Mouse (Mus musculus): ENCODE data around the gene Ttc28. TPM values are rescaled to one million over a fixed set of nuclear protein-coding genes. Genes with fewer than 3 reads are reported as not detected.

The Ttc28 gene
- polyA plus RNA-seq, 1 experiment from 2014 or later, result 14.5 TPM

DNA sequence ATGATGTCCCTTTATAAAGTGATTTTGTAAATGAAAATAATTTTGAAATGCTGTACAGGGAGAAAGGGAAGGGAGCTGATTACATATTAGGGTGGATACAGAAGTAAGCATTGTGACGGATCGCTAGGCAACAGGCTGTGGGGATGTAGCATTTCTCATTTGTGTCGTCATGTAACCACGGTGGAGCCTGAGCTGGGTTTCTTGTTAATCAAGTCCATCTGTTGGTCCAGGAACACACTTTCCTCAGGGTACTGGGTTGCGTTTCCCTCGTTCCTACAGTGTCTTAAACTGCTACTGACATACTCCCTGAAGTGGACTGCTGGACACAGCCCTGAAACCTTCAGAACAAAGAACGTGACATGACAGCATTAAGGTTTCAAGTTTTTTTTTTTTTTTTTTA is 18.6 kb downstream of the Ttc28 start:
- Histone ChIP-seq H3K4me3 (no peak overlapping the region), H3K27ac (no peak overlapping the region), H3K36me3 (peaks cover 45% of the 10 kb centered on the region), H3K27me3 (ENCODE audit: insufficient read depth, poor library complexity, severe bottlenecking) (no peaks in the 10 kb centered on the region), H3K9me3 (no peaks in the 10 kb centered on the region), H3K4me1 (replicated peaks) (peaks cover 20% of the 10 kb centered on the region)
- peak; percentile 54 for DNase-seq (ENCODE audit: low spot score)
- 48% methylated on average over 7 of the region's 7 CpGs for WGBS

DNA sequence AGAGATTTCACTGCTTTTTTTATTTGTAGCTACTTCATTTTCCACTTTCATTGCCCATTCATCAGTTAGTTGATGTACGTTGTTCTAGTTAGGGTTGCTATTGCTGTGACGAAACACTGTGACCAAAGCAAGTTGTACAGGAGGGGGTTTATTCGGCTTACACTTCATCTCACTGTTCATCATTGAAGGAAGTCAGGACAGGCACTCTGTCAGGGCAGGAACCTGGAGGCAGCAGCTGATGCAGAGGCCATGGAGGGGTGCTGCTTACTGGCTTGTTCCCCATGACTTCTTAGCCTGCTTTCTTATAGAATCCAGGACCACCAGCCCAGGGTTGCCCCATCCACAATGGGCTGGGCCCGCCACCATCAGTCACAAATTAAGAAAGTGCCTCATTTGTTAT is 19.2 kb downstream of the Ttc28 start:
- no peak for DNase-seq (ENCODE audit: low spot score)
- no peaks in the 10 kb centered on the region for H3K27me3 ChIP-seq (ENCODE audit: insufficient read depth, poor library complexity, severe bottlenecking)
- peaks cover 20% of the 10 kb centered on the region for H3K4me1 ChIP-seq (replicated peaks)
- no peak overlapping the region for H3K4me3 ChIP-seq
- H3K27ac ChIP-seq, result no peak overlapping the region
- no peaks in the 10 kb centered on the region for H3K9me3 ChIP-seq
- WGBS, result 92% methylated on average over 4 of the region's 4 CpGs
- peaks cover 39% of the 10 kb centered on the region for H3K36me3 ChIP-seq

DNA sequence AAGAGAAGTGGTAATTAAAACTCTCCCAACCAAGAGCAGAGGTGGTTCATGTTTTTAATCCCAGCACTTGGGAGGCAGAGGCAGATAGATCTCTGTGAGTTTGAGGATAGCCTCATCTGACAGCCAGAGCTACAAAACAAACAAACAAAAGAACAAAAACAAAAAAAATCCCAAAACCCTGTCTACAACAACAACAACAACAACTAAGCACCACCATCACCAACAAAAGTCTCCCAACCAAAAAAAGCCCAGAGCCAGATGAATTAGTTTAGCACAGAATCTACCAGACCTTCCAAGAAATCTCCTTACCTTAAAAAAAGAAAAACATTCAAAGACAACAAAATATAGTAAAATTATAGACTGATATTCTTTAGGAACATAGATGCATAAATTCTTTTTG is 20.7 kb downstream of the Ttc28 start:
- DNase-seq (ENCODE audit: low spot score), result no peak
- no peak overlapping the region for H3K4me3 ChIP-seq
- H3K9me3 ChIP-seq, result no peaks in the 10 kb centered on the region
- no peak overlapping the region for H3K27ac ChIP-seq
- no peaks in the 10 kb centered on the region for H3K27me3 ChIP-seq (ENCODE audit: insufficient read depth, poor library complexity, severe bottlenecking)
- peaks cover 20% of the 10 kb centered on the region for H3K4me1 ChIP-seq (replicated peaks)
- peaks cover 30% of the 10 kb centered on the region for H3K36me3 ChIP-seq

DNA sequence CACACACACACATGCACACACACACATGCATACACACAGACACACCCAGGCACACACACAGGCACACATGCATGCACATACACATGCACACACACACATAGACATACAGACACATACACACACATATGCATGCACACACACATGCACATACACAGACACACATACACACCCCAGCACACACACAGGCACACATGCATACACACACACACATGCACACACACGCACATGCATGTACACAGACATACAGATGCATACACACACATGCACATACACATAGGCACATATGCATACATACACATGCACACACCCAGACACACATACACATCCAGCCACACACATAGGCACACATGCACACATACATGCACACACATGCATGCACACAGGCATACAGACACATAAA is 27.1 kb downstream of the Ttc28 start:
- 97% methylated on average over 1 of the region's 1 CpGs for WGBS
- Histone ChIP-seq H3K9me3 (0 out of 2 replicates have a peak, but pooled peaks cover 3% of the 10 kb centered on the region), H3K27me3 (ENCODE audit: insufficient read depth, poor library complexity, severe bottlenecking) (no peaks in the 10 kb centered on the region), H3K27ac (no peak overlapping the region), H3K4me1 (replicated peaks) (no peaks in the 10 kb centered on the region; the same call in 1 of the 2 replicates), H3K36me3 (peaks cover 25% of the 10 kb centered on the region), H3K4me3 (no peak overlapping the region)
- DNase-seq (ENCODE audit: low spot score), result no peak

DNA sequence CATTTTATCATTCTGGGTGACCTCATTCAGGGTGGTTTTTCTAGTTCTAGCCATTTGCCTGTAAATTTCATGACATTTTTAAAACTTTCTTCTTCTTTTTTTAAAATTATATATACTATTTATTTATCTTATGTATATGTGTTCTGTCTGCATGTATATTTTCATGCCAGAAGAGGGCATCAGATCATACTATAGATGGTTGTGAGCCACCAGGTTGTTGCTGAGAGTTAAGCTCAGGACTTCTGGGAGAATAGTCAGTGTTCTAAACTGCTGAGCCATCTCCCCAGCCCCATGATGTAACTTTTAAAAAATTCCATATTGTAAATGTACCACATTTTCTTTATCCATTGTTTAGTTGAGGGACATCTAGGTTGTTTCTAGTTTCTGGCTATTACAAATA is 29.3 kb downstream of the Ttc28 start:
- no peak for DNase-seq (ENCODE audit: low spot score)
- H3K27me3 ChIP-seq (ENCODE audit: insufficient read depth, poor library complexity, severe bottlenecking), result no peaks in the 10 kb centered on the region

GRCm38 (mm10) chr5:110909955-110910589 is 30.5 kb downstream of the Ttc28 start:
- no peak for DNase-seq (ENCODE audit: low spot score)
- 83% methylated on average over 4 of the region's 4 CpGs for WGBS
- Histone ChIP-seq H3K27me3 (ENCODE audit: insufficient read depth, poor library complexity, severe bottlenecking) (no peaks in the 10 kb centered on the region), H3K4me3 (no peak overlapping the region), H3K4me1 (replicated peaks) (no peaks in the 10 kb centered on the region; the same call in 1 of the 2 replicates), H3K36me3 (peaks cover 17% of the 10 kb centered on the region), H3K9me3 (0 out of 2 replicates have a peak, but pooled peaks cover 3% of the 10 kb centered on the region), H3K27ac (no peak overlapping the region)

More for the DNA sequence above, 29.3 kb downstream of the Ttc28 start:
- Histone ChIP-seq H3K4me3 (no peak overlapping the region), H3K4me1 (replicated peaks) (no peaks in the 10 kb centered on the region; the same call in 1 of the 2 replicates), H3K27ac (no peak overlapping the region), H3K9me3 (0 out of 2 replicates have a peak, but pooled peaks cover 3% of the 10 kb centered on the region), H3K36me3 (peaks cover 22% of the 10 kb centered on the region)

DNA sequence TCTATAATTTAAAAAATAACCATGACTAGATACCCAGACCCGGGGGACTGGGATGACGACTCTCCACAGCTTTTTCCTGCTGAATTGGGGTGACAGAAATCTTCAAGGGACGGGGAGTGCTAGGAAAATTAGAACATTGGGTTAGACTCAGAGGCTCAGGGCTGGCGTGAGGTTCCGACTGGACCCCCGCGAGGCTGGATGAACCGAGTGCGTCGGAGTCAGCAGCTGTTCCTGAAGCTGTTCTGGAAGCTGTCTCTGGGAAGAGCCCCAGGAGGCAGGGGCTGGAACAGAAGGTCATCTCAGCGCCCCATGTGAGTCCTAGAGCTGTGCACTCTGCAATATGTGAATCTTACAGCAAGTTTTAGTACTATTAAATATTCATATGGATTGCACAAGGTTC is 35.3 kb downstream of the Ttc28 start:
- no peak for DNase-seq (ENCODE audit: low spot score)
- Histone ChIP-seq H3K27me3 (ENCODE audit: insufficient read depth, poor library complexity, severe bottlenecking) (no peaks in the 10 kb centered on the region), H3K27ac (no peak overlapping the region), H3K9me3 (no peaks in the 10 kb centered on the region), H3K4me1 (replicated peaks) (no peaks in the 10 kb centered on the region; the same call in 1 of the 2 replicates), H3K36me3 (peaks cover 10% of the 10 kb centered on the region; the same call in 1 of the 2 replicates), H3K4me3 (no peak overlapping the region)
- WGBS, result 81% methylated on average over 11 of the region's 11 CpGs

DNA sequence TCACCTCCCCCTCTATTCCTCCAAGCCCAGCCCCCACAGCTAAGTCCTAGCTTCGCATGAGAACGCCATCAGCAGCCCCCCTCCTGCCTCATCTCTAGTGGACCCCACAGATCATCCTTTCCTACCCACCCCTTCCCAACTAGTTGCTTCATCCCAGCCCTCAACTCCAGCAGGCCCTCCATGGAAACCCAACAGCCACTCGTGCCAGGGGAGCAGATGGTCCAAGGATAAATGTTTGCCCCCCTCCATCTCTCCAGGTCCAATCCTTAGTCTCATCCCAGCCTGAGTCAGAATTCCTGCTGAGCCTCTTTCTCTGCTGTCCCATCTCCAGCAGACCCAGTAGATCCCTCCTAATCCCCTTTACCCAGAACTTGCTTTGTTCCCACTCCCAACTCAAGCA is 36.6 kb downstream of the Ttc28 start:
- H3K4me3 ChIP-seq, result no peak overlapping the region
- 85% methylated on average over 3 of the region's 3 CpGs for WGBS
- no peaks in the 10 kb centered on the region for H3K9me3 ChIP-seq
- no peak overlapping the region for H3K27ac ChIP-seq
- peaks cover 10% of the 10 kb centered on the region; the same call in 1 of the 2 replicates for H3K36me3 ChIP-seq
- H3K4me1 ChIP-seq (replicated peaks), result no peaks in the 10 kb centered on the region; the same call in 1 of the 2 replicates
- DNase-seq (ENCODE audit: low spot score), result no peak
- H3K27me3 ChIP-seq (ENCODE audit: insufficient read depth, poor library complexity, severe bottlenecking), result no peaks in the 10 kb centered on the region

GRCm38 (mm10) chr5:110919541-110919940 is 39.9 kb downstream of the Ttc28 start:
- Histone ChIP-seq H3K27ac (no peak overlapping the region), H3K36me3 (peaks cover 10% of the 10 kb centered on the region; the same call in 1 of the 2 replicates), H3K9me3 (no peaks in the 10 kb centered on the region), H3K27me3 (ENCODE audit: insufficient read depth, poor library complexity, severe bottlenecking) (no peaks in the 10 kb centered on the region), H3K4me1 (replicated peaks) (no peaks in the 10 kb centered on the region), H3K4me3 (no peak overlapping the region)
- WGBS, result 88% methylated on average over 4 of the region's 4 CpGs
- no peak for DNase-seq (ENCODE audit: low spot score)

- H3K27ac ChIP-seq, result no peak overlapping the region
Measured at GRCm38 (mm10) chr5:110923336-110923735, 43.7 kb downstream of the Ttc28 start.

GRCm38 (mm10) chr5:110924636-110925035 is 45.0 kb downstream of the Ttc28 start:
- no peaks in the 10 kb centered on the region for H3K27me3 ChIP-seq (ENCODE audit: insufficient read depth, poor library complexity, severe bottlenecking)

More at GRCm38 (mm10) chr5:110923336-110923735, 43.7 kb downstream of the Ttc28 start:
- H3K27me3 ChIP-seq (ENCODE audit: insufficient read depth, poor library complexity, severe bottlenecking), result no peaks in the 10 kb centered on the region
- no peak overlapping the region for H3K4me3 ChIP-seq
- H3K4me1 ChIP-seq (replicated peaks), result no peaks in the 10 kb centered on the region
- no peaks in the 10 kb centered on the region for H3K36me3 ChIP-seq
- 33% methylated on average over 1 of the region's 1 CpGs for WGBS
- no peak for DNase-seq (ENCODE audit: low spot score)
- H3K9me3 ChIP-seq, result no peaks in the 10 kb centered on the region

DNA sequence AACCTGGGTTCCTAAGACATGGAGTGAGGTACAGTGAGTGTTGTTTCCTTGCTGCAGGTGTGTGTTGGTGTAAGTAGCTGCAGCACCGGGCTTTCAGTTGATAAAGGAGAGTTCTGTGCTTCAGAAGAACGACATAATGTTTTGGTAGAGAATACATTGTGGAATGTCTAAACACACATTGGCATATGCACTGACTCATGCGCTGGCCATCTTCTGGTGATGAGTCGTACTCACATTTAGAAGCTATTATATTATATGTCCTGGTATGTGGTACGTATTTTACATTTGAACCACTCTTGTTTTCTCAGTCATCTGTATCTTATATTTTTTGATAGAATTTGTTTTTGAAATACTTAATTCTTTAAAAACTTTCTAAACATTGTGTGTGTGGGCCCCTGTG is 46.2 kb downstream of the Ttc28 start:
- no peaks in the 10 kb centered on the region for H3K36me3 ChIP-seq
- no peak overlapping the region for H3K27ac ChIP-seq
- DNase-seq (ENCODE audit: low spot score), result no peak
- WGBS, result 91% methylated on average over 5 of the region's 5 CpGs
- no peaks in the 10 kb centered on the region for H3K4me1 ChIP-seq (replicated peaks)
- no peaks in the 10 kb centered on the region for H3K9me3 ChIP-seq
- H3K27me3 ChIP-seq (ENCODE audit: insufficient read depth, poor library complexity, severe bottlenecking), result no peaks in the 10 kb centered on the region
- H3K4me3 ChIP-seq, result no peak overlapping the region

More at GRCm38 (mm10) chr5:110924636-110925035, 45.0 kb downstream of the Ttc28 start:
- Histone ChIP-seq H3K9me3 (no peaks in the 10 kb centered on the region), H3K4me3 (no peak overlapping the region), H3K36me3 (no peaks in the 10 kb centered on the region), H3K27ac (no peak overlapping the region), H3K4me1 (replicated peaks) (no peaks in the 10 kb centered on the region)
- 92% methylated on average over 3 of the region's 3 CpGs for WGBS
- no peak for DNase-seq (ENCODE audit: low spot score)

- no peaks in the 10 kb centered on the region for H3K27me3 ChIP-seq (ENCODE audit: insufficient read depth, poor library complexity, severe bottlenecking)
- H3K36me3 ChIP-seq, result peaks cover 8% of the 10 kb centered on the region; the same call in 1 of the 2 replicates
- H3K27ac ChIP-seq, result no peak overlapping the region
- no peaks in the 10 kb centered on the region for H3K4me1 ChIP-seq (replicated peaks)
- H3K9me3 ChIP-seq, result peaks cover 6% of the 10 kb centered on the region; the same call in 1 of the 2 replicates
- DNase-seq (ENCODE audit: low spot score), result no peak
- WGBS, result 74% methylated on average over 3 of the region's 3 CpGs
- H3K4me3 ChIP-seq, result no peak overlapping the region
Measured at GRCm38 (mm10) chr5:110928289-110928688, 48.7 kb downstream of the Ttc28 start.
